ENCODE assay signal across 8 mouse cellular contexts in the genomic region with DNA sequence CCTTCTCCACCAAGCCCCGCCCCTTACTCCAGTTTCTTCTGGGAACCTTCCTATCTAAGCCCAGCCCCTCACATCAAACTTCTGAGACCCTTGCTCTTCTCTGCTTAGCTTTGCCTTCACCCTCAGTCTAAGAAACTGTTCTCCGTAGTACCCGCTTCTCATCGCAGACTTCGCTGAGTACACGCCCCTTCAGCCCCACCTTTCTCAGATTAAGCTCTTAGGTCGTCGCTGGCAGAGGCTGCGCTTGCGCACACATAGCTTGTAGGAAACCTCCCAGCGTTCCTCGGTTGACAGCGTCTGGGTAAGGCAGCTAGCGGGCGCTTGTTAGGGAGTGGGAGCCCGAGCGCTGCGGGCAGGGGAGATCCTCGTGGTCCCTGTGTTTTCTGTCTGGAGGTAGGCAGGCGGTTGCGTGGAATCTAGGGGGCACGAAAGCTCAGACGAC. TPM values are rescaled to one million over a fixed set of nuclear protein-coding genes. Genes with fewer than 3 reads are reported as not detected.
A peak's percentile ranks its signal among the peaks of the same experiment; 100 is the strongest.
DNase-seq lines count a peak whose midpoint lies in the region; ATAC-seq and TF ChIP-seq lines count a peak whose summit lies in the region.

Gene Zfp78, plus strand, starts transcription at position 234 of the 442 bp plus-strand sequence.

- H3K9ac ChIP-seq in heart, adult 2 months (ENCODE audit: low read depth, low read length) = peak within 1 kb of the TSS; percentile 69
- H3K9ac ChIP-seq in ES-Bruce4 (ENCODE audit: low read depth, poor library complexity, severe bottlenecking) = peak within 1 kb of the TSS; percentile 50
- H3K9ac ChIP-seq in heart, embryonic 15.5 days = peak within 1 kb of the TSS; percentile 61
- peak within 1 kb of the TSS; percentile 43 for H3K9ac ChIP-seq in limb, embryonic 11.5 days (ENCODE audit: low read length)
- H3K9ac ChIP-seq in midbrain, embryonic 15.5 days = peak within 1 kb of the TSS; percentile 63

- H3K4me2 ChIP-seq in heart, embryonic 15.5 days = peak within 1 kb of the TSS; percentile 74
- H3K4me2 ChIP-seq in limb, embryonic 11.5 days (ENCODE audit: low read depth, severe bottlenecking) = peak within 1 kb of the TSS; percentile 47
- peak within 1 kb of the TSS; percentile 65 for H3K4me2 ChIP-seq in midbrain, embryonic 15.5 days

- H3K36me3 ChIP-seq in heart, adult 2 months (ENCODE audit: control insufficient read depth, insufficient read depth, low read length) = no peaks in the 10 kb centered on the region
- H3K36me3 ChIP-seq in ES-Bruce4 (ENCODE audit: control insufficient read depth, insufficient read depth, low read length, poor library complexity, severe bottlenecking) = no peaks in the 10 kb centered on the region
- no peaks in the 10 kb centered on the region for H3K36me3 ChIP-seq in heart, embryonic 15.5 days
- no peaks in the 10 kb centered on the region for H3K36me3 ChIP-seq in limb, embryonic 11.5 days (ENCODE audit: control insufficient read depth, insufficient read depth, low read length)
- H3K36me3 ChIP-seq in midbrain, embryonic 15.5 days (replicated peaks) = no peaks in the 10 kb centered on the region

- H3K4me3 ChIP-seq in heart, adult 2 months = peak within 1 kb of the TSS; percentile 75
- H3K4me3 ChIP-seq in ES-Bruce4 (ENCODE audit: low read depth, low read length) = peak within 1 kb of the TSS; percentile 83
- peak within 1 kb of the TSS; percentile 63 for H3K4me3 ChIP-seq in heart, embryonic 15.5 days
- peak within 1 kb of the TSS; percentile 29 for H3K4me3 ChIP-seq in limb, embryonic 11.5 days (ENCODE audit: low read depth, low read length)
- H3K4me3 ChIP-seq in midbrain, embryonic 15.5 days = peak within 1 kb of the TSS; percentile 60

- H3K4me1 ChIP-seq in heart, adult 2 months (ENCODE audit: control insufficient read depth, insufficient read depth, low read length) = peaks cover 1% of the 10 kb centered on the region; the same call in 1 of the 2 replicates
- H3K4me1 ChIP-seq in ES-Bruce4 (ENCODE audit: control insufficient read depth, insufficient read depth, low read length) = peaks cover 2% of the 10 kb centered on the region
- peaks cover 10% of the 10 kb centered on the region for H3K4me1 ChIP-seq in heart, embryonic 15.5 days (replicated peaks)
- no peaks in the 10 kb centered on the region for H3K4me1 ChIP-seq in limb, embryonic 11.5 days (ENCODE audit: control insufficient read depth, insufficient read depth, low read length)
- peaks cover 21% of the 10 kb centered on the region for H3K4me1 ChIP-seq in midbrain, embryonic 15.5 days

- no peaks in the 10 kb centered on the region for H3K9me3 ChIP-seq in ES-Bruce4 (replicated peaks; ENCODE audit: control insufficient read depth, insufficient read depth, low read length, poor library complexity, severe bottlenecking)
- no peaks in the 10 kb centered on the region for H3K9me3 ChIP-seq in heart, embryonic 15.5 days (replicated peaks)
- H3K9me3 ChIP-seq in limb, embryonic 11.5 days (ENCODE audit: control insufficient read depth, low read length) = no peaks in the 10 kb centered on the region
- no peaks in the 10 kb centered on the region for H3K9me3 ChIP-seq in midbrain, embryonic 15.5 days

- peak; percentile 81 for ATAC-seq in heart, embryonic 15.5 days (replicated peaks; ENCODE audit: insufficient number of reproducible peaks, insufficient read depth, low FRiP score, low read depth)
- peak; percentile 82; the same call in 1 of the 2 replicates for ATAC-seq in limb, embryonic 11.5 days (ENCODE audit: insufficient number of reproducible peaks, low FRiP score, low TSS enrichment, low read depth)
- peak; percentile 87 for ATAC-seq in midbrain, embryonic 15.5 days (replicated peaks)

- H3K27me3 ChIP-seq in heart, adult 2 months (ENCODE audit: control insufficient read depth, insufficient read depth, low read length) = no peaks in the 10 kb centered on the region
- H3K27me3 ChIP-seq in ES-Bruce4 (ENCODE audit: control insufficient read depth, insufficient read depth, low read length, poor library complexity, severe bottlenecking) = no peaks in the 10 kb centered on the region
- H3K27me3 ChIP-seq in heart, embryonic 15.5 days = no peaks in the 10 kb centered on the region
- no peaks in the 10 kb centered on the region for H3K27me3 ChIP-seq in limb, embryonic 11.5 days (ENCODE audit: control insufficient read depth, insufficient read depth, low read length)
- H3K27me3 ChIP-seq in midbrain, embryonic 15.5 days (replicated peaks) = no peaks in the 10 kb centered on the region

- peak; percentile 30 for TF ChIP-seq CTCF in heart, adult 2 months (IDR thresholded peaks at IDR 0.05)
- TF ChIP-seq CTCF in ES-Bruce4 (IDR thresholded peaks at IDR 0.05; ENCODE audit: low read depth, low read length) = no peak

- under 1% methylated on average over 23 of the region's 23 CpGs for WGBS in heart, adult 2 months
- WGBS in heart, embryonic 15.5 days = under 1% methylated on average over 23 of the region's 23 CpGs
- WGBS in limb, embryonic 11.5 days = under 1% methylated on average over 23 of the region's 23 CpGs
- WGBS in midbrain, embryonic 15.5 days = 0% methylated on average over 23 of the region's 23 CpGs

- TF ChIP-seq POLR2A in heart, adult 2 months (IDR thresholded peaks at IDR 0.05; ENCODE audit: insufficient read depth, low read depth, low read length) = peak; percentile 80
- TF ChIP-seq POLR2A in ES-Bruce4 (IDR thresholded peaks at IDR 0.05; ENCODE audit: insufficient read depth, low read length) = no peak

- H3K79me2 ChIP-seq in heart, adult 2 months (replicated peaks; ENCODE audit: control insufficient read depth, insufficient read depth, low read length) = no peaks in the 10 kb centered on the region

- intact Hi-C loops in heart, adult 2 months (cut with DNase I) = loop anchor here (1.0 to 5.0 kb wide), 7 partner anchors 20 to 934 kb away; partner anchors contain the start of genes Gm20715, Gm45844, Zfp28 and Zfp444

- H3K27ac ChIP-seq in heart, adult 2 months = peak within 1 kb of the TSS; percentile 71
- H3K27ac ChIP-seq in ES-Bruce4 (ENCODE audit: insufficient read depth, low read length) = peak within 1 kb of the TSS; percentile 87
- H3K27ac ChIP-seq in heart, embryonic 15.5 days = peak within 1 kb of the TSS; percentile 89
- H3K27ac ChIP-seq in limb, embryonic 11.5 days (replicated peaks; ENCODE audit: low read depth, low read length) = no peak within 1 kb of the TSS
- peak within 1 kb of the TSS; percentile 95 for H3K27ac ChIP-seq in midbrain, embryonic 15.5 days

- peak in 1 of 2 experiments; percentile 90 for DNase-seq in heart, adult 2 months
- DNase-seq in heart, adult 8-10 months (ENCODE audit: low spot score) = no peak
- peak; percentile 88 for DNase-seq in embryo, embryonic 11.5 days (ENCODE audit: low read depth, low spot score)
- DNase-seq in limb, embryonic 11.5 days (ENCODE audit: low spot score) = peak; percentile 88
- peak; percentile 64 to 79 for DNase-seq in thymus, adult 18-20 months

- no peak for TF ChIP-seq EP300 in heart, adult 2 months (IDR thresholded peaks at IDR 0.05; ENCODE audit: insufficient read depth, low read depth, low read length)
- no peak for TF ChIP-seq EP300 in ES-Bruce4 (IDR thresholded peaks at IDR 0.05; ENCODE audit: insufficient read depth, low read depth, low read length)

RNA-seq across cellular contexts. Expression of gene Zfp78, which starts in this region (rescaled TPM):
- 1 to 10 TPM; 1.6 to 3.4 TPM for total RNA-seq in heart, adult 2 months (2021)
- polyA plus RNA-seq in heart, adult 2 months (2012; rRNA removed) = 0.49 and 1.5 TPM in 2 replicates
- 1 to 10 TPM; 2.2 to 3.8 (median 2.9) TPM for total RNA-seq in heart, adult 8-10 months (2022)
- polyA plus RNA-seq in ES-Bruce4 (2011; ENCODE audit: insufficient read depth, insufficient read length, low read depth, missing spikeins) = 0.59 and 1.2 TPM in 2 replicates
- polyA plus RNA-seq in heart, embryonic 15.5 days (2015; fragmentation: Nextera tagmentation; extraction: Ambion mirVana) = 1.1 and 1.3 TPM in 2 replicates
- polyA plus RNA-seq in limb, embryonic 11.5 days (2014; fragmentation: Nextera tagmentation; extraction: Ambion mirVana) = 1.1 and 1.6 TPM in 2 replicates
- polyA plus RNA-seq in midbrain, embryonic 15.5 days (2015; fragmentation: Nextera tagmentation; extraction: Ambion mirVana) = 5.3 and 6.1 TPM in 2 replicates

Comparison
In these comparisons a context has a peak if more than half of its experiments do, and no peak if none do; other contexts are left out.
1. H3K4me3 ChIP-seq: peak in every context shown above with its lines; median percentile 83 in ES-Bruce4; 75 in heart, adult 2 months; 63 in heart, embryonic 15.5 days; 60 in midbrain, embryonic 15.5 days; 29 in limb, embryonic 11.5 days.